In the genomic region with DNA sequence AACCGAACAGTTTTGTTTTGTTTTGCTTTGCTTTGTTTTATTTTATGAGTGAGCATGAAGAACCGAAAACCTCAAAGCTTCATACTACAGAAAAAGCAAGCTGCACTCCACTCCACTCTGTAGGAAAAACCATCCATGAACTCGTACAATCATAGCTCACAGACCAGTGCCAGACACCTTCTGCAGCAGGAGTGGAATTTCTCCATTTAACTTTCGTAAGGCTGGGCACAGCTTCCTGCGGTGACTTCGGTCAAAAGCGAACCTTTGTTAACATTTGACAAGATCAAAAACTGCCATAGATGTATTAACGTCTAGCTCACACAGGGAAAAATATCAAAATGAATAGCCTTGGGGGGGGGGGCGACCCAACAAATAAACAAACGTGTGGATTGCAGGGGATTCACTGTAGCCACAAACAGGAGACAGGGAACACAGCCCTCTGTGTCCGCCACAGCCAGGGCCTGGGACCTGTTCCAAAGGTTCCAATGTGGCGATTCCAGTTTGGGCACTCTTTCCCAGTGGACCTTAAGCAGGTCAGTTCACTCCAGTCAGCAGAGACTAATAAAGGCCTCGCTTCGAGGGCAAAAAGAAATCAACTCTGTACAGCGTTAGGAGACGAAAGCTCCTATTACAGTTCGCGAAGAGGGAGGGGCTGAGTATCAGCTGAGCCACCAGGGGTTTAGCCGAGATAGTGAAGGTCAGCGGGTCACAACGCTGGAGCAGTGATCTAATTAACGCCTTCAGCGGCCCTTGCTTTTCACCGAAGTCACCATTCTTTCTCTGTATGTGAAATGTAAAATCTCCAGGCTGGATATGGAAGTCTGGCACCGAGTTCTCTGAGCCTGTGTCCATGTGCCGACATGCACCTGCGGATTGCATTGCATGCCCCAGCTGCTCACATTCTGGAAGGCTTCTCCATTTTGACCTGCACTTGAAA, we compare ENCODE assay signal across 8 mouse cellular contexts.
DNase-seq lines count a peak whose midpoint lies in the region; ATAC-seq and TF ChIP-seq lines count a peak whose summit lies in the region.

No protein-coding gene starts in this region.

- H3K4me2 ChIP-seq in embryonic facial prominence, embryonic 14.5 days (ENCODE audit: low read depth, low read length) = peak overlapping the region; percentile 36
- H3K4me2 ChIP-seq in heart, postnatal 0 days (ENCODE audit: low read depth, low read length) = peak overlapping the region; percentile 43

- TF ChIP-seq CTCF in heart, postnatal 0 days (IDR thresholded peaks at IDR 0.05; ENCODE audit: low read depth) = no peak

- 15% methylated on average over 27 of the region's 27 CpGs for WGBS in embryonic facial prominence, embryonic 14.5 days
- 15% methylated on average over 27 of the region's 27 CpGs for WGBS in heart, postnatal 0 days

- H3K4me1 ChIP-seq in embryonic facial prominence, embryonic 14.5 days (ENCODE audit: control insufficient read depth, insufficient read depth, low read length) = peaks cover 12% of the 10 kb centered on the region
- peaks cover 15% of the 10 kb centered on the region; the same call in 1 of the 2 replicates for H3K4me1 ChIP-seq in heart, postnatal 0 days (ENCODE audit: control insufficient read depth, insufficient read depth)

- ATAC-seq in embryonic facial prominence, embryonic 14.5 days (ENCODE audit: low read depth) = peak; percentile 63
- ATAC-seq in heart, postnatal 0 days (ENCODE audit: insufficient read depth, low read depth) = peak; percentile 92

- peak overlapping the region; percentile 2; the same call in 1 of the 2 replicates for H3K4me3 ChIP-seq in embryonic facial prominence, embryonic 14.5 days (ENCODE audit: low read depth, low read length)
- no peak overlapping the region for H3K4me3 ChIP-seq in heart, postnatal 0 days (ENCODE audit: low read depth, low read length)

- H3K27me3 ChIP-seq in embryonic facial prominence, embryonic 14.5 days (replicated peaks; ENCODE audit: control insufficient read depth, insufficient read depth, low read length) = no peaks in the 10 kb centered on the region
- H3K27me3 ChIP-seq in heart, postnatal 0 days (ENCODE audit: control insufficient read depth, insufficient read depth, low read length) = no peaks in the 10 kb centered on the region

- peak; percentile 15 to 27 for DNase-seq in layer of hippocampus, adult 8-10 months (ENCODE audit: low spot score in 2 of 2)
- no peak for DNase-seq in layer of hippocampus, adult 11-12 months (ENCODE audit: low spot score)
- peak; percentile 35 for DNase-seq in embryonic facial prominence, embryonic 14.5 days (ENCODE audit: low spot score)
- DNase-seq in heart, postnatal 0 days (ENCODE audit: low spot score) = peak; percentile 74
- peak; percentile 83 for DNase-seq in kidney, postnatal 14 days
- peak; percentile 64 for DNase-seq in lung, postnatal 10 days
- peak; percentile 41 for DNase-seq in retina, postnatal 7 days (ENCODE audit: low read depth, low spot score)
- DNase-seq in thymus, postnatal 4 days = no peak

- H3K27ac ChIP-seq in embryonic facial prominence, embryonic 14.5 days (replicated peaks; ENCODE audit: low read depth, low read length) = 0 out of 2 replicates have a peak overlapping the region, but pooled peaks have one; percentile 11
- H3K27ac ChIP-seq in heart, postnatal 0 days (ENCODE audit: low read depth) = peak overlapping the region; percentile 83

- peaks cover 4% of the 10 kb centered on the region; the same call in 1 of the 2 replicates for H3K9me3 ChIP-seq in embryonic facial prominence, embryonic 14.5 days (ENCODE audit: control insufficient read depth, low read length)
- no peaks in the 10 kb centered on the region for H3K9me3 ChIP-seq in heart, postnatal 0 days (replicated peaks; ENCODE audit: control insufficient read depth, low read length)

- no peak for TF ChIP-seq EP300 in heart, postnatal 0 days (IDR thresholded peaks at IDR 0.05; ENCODE audit: low read depth)

- H3K36me3 ChIP-seq in embryonic facial prominence, embryonic 14.5 days (ENCODE audit: control insufficient read depth, insufficient read depth, low read length) = no peaks in the 10 kb centered on the region
- H3K36me3 ChIP-seq in heart, postnatal 0 days (replicated peaks; ENCODE audit: control insufficient read depth, insufficient read depth, low read length) = no peaks in the 10 kb centered on the region

- H3K9ac ChIP-seq in embryonic facial prominence, embryonic 14.5 days (ENCODE audit: low read depth, low read length) = 0 out of 2 replicates have a peak overlapping the region, but pooled peaks have one; percentile 38
- H3K9ac ChIP-seq in heart, postnatal 0 days (replicated peaks; ENCODE audit: low read depth, low read length) = 0 out of 2 replicates have a peak overlapping the region, but pooled peaks have one; percentile 33

Comparison
In these comparisons a context has a peak if more than half of its experiments do, and no peak if none do; other contexts are left out.
1. DNase-seq: peak in layer of hippocampus, adult 8-10 months (2 of 2), embryonic facial prominence, embryonic 14.5 days (single experiment), heart, postnatal 0 days (single experiment), kidney, postnatal 14 days (single experiment), lung, postnatal 10 days (single experiment) and retina, postnatal 7 days (single experiment); none in layer of hippocampus, adult 11-12 months (single experiment) and thymus, postnatal 4 days (single experiment).